Mouse (Mus musculus): ENCODE measurements around the gene Adcy7.
A peak's percentile ranks its signal among the peaks of the same experiment; 100 is the strongest.

Adcy7 gene

DNA sequence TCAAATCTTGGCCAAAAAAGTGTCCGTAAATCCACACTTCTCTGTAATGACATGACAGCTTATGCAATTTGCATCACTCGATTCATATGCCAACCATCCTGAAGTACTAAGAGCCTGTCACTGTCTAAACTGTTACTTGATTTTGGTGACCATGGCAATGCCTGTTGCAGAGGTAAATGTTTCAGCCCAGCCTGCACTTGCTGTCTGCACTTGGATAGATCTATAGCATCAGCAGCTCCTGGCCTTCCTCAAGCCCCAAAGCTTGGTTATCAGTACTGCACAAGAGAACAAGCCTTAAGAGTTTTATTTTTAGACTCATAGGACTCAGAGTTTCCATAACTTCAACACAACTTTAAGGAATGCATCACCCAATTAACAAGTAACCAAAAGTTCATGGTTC, 62.2 kb downstream of the Adcy7 start:
- DNase-seq (ENCODE audit: low spot score), result no peak

DNA sequence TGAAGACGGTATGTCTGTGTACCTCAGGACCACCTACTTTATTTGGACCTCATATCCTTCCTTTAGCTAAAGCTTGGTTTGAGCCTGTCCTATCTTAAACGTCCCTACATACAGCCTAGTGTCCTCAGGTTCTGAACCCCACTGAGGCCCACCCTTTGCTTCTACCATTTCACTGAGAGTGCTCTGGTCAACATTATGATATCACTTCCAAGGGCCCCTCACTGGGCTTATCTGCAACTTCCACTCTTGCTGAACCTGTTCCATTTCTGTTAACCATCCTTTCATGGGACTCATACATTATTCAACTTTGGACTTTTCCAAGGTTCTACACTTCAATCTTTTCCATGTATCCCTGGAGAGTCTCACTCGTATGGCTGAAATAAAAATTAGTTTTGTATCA, 62.8 kb downstream of the Adcy7 start:
- no peak for DNase-seq (ENCODE audit: low spot score)

DNA sequence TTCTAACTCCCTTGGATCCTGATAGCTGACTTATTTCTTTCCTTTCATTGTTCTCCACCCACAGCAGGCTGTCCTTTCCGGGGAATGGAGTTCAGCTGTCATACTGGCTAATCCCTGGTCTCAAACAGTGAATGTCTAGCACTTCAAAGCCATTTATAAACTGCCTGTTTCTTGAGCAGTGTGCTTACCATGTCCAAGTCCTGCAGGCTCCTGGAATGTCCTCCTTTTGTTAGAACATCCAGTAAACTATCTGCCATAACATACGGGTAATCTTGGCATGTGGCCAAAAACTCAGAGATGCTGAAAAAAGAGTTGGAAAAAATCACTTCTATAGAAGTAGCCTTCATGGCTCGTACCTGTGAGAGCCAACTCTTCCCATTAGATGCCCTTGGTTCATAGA, 67.0 kb downstream of the Adcy7 start:
- DNase-seq (ENCODE audit: low spot score), result no peak

DNA sequence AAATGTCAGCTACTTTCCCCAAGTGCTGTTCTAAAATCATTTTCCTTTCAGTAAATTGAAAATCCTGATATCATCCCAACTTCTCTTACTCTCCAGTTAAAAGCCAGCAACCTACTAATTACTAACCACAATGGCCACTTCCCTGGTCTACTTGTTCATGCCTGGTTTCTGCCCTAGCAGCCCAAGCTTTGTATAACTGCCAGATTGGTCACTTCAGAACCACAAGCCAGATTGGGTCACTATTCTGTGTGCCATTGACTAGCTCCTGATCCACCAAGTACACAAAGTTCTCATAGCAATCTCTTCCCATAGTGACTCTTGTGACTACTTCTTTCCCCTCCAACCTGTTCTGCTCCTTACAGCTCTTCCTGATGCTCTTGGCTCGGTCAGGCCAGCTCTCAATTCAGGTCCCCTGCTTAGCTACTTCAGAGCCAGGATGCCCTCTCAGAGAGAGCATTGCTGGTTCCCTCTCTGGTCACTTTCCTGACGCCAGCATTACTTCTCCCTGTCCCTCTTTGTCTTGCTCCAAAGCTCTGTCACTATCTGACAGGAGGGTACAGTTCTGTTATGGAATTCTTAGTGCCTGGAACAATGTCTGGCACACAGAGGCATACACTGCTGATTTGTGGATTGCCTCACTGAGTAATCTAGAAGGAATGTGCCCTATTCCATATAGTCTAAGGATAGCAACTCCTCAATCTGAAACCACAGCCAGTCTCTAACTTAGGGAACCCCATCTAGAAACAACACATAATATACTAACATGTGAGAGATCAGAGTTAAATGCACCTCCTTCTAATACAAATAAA, 67.9 kb downstream of the Adcy7 start:
- no peak for DNase-seq (ENCODE audit: low spot score)

DNA sequence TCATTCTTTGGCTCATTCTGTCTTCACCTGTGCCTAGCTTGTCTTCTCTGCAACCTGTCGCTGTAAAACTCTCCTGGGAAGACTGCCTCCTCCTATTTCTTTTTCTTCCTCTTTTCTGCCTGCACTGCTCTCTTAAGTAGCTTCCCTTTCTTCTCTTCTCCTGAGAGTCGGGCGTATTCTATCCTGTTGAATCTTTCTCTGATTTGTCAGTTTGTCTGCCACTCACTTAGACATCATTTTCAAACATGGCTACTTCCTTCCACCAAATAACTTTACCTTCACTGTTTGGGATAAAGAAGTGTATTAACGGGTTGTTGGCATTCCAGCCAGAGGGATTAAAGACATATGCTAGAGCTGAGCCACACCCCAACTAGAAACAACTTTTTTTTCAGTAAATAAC, 69.8 kb downstream of the Adcy7 start:
- no peak for DNase-seq (ENCODE audit: low spot score)

DNA sequence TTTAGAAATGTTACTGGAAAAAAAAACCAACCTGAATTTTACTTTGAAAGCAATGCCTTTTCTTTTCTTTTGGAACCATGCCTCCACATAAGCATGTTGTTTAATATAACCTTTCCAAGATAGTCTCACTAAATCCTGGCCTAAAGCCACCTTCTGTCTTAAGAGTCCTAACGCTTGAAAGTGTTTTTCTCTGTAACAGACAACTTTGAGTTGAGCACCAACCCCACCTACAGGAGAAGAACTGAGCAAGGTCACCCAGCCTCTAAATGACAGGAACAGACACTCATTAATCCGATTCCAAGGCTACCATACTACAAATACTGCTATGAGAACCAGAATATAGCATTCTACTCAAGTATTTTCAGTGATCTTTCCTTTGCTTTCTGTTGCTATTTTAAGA, 76.8 kb downstream of the Adcy7 start:
- no peak for DNase-seq (ENCODE audit: low spot score)

DNA sequence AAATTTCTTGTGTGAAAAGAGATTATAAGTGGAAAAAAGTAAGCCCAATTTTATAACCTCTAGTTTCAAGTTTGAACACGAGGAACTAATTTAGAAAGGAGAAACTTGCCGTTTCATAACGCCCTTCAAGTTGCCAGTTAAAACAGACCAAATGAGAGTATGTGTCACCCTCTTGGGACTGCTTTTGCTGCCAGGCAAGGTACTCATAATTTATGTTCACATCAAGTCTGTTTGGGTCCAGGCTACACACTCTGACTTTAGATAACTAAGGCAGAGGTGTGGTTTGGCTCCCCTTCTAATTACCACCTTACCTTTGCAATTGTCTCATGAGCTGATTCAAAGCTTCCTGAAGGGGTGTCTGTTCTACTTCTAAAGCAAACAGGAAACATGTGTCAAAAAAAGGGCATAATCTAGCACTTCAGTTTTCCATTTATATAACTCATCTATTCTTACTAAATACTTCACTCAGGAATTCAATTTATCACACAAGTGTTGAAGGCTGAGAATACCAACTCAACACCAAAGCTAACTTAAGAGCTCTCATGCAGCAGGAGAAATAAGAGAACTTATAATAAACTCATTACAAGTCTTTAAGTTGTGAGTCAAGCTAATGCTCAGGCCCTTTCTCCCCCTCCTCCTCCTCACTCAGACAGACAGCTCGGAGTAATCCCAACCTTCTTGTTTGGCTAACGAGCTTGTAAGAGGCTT, 85.2 kb downstream of the Adcy7 start:
- DNase-seq (ENCODE audit: low spot score), result no peak

- no peak for DNase-seq (ENCODE audit: low spot score)
These were observed 85.7 kb downstream of the Adcy7 start for GRCm38 (mm10) chr8:88357946-88358345.

DNA sequence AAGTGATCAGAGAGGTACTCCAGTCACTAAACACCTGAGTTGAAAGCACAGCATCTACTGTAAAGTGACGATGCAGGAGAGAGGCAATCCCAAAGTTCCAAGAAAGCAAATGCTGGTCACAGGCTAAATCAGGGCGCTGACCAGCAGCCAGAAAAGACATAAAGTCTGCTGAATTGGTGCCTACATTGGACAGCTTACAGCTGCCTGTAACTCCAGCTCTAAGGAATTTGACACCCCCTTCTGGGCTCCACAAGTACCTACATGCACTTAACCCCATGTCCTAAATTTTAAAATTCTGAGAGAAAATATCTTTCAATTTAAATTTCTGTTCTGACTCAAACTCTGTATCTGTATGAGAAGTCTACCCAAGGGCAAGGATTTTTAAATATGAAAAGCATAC, 87.8 kb downstream of the Adcy7 start:
- DNase-seq (ENCODE audit: low spot score), result peak; percentile 36

GRCm38 (mm10) chr8:88361044-88361707, 89.0 kb downstream of the Adcy7 start:
- DNase-seq (ENCODE audit: low spot score), result peak; percentile 44

DNA sequence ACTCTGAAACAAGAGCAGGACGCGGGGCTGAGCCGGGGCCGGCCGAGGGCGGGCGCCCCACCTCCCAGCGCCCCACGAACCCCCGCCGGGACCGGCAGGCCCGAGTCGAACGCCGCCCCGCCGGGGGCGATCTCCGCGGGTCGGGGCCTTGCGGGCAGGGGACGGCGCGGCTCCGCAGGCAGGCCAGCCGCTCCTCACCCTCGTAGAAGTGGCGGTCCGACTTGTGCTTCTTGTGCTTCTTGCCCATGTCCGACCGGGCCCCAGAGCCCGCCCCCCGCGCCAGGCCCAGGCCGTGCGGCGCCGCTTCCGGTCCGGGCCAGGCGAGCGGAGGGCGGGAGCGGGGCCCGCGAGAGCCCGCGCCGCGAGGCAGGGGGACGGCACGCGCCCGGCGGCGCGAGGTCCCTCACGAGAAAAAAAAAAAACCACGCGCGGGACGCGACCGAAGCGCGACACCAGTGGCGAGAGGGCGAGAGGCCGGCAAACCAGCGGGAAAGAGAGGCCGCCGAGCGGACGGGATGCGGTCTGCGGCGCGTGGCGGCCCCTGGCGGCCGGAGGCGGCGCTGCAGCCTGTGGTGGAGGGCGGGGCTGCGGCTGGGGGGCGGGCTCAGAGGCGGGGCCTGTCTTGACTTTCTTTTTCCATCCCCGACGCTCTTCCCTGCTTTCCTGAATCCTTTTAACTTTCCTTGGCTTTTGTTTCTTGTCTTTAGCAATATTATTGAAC, 89.7 kb downstream of the Adcy7 start, which contains the start of gene Brd7:
Brd7 (minus strand) TSS at position 487 of the 721 bp plus-strand sequence.
- peak; percentile 83 for DNase-seq (ENCODE audit: low spot score)

DNA sequence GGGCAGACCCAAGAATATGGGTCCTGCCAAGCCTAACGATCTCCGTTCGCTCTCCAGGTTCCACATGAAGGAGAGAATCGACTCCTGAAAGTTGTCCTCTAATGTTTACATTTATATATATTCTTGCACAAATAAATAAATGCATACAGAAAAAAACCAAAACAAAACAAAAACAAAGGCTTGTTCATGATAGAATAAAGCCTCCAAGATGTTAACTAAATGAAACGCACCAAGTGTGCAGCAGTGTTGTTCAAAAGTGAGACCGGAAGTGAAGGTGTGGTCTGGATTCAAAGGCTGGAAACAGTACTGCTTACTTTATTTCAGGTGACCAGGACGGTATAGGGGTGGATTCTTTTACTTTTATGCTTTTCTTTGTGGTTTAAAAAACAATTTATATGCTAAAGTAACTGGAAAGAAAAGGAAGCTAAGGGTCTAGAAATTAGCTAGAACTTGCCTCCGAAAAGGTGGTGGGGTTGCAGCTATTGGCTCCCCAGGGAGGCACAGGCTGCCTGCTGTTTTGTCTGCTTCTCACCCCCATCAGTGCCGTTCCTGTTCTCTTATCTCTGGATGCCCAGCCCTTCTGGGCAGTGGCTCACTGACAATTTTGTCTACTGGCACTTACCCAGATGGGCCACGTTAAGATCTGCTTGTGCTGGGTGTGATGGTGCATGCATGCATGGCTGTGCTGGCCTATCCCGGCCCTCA, 90.4 kb downstream of the Adcy7 start:
- DNase-seq (ENCODE audit: low spot score), result no peak

DNA sequence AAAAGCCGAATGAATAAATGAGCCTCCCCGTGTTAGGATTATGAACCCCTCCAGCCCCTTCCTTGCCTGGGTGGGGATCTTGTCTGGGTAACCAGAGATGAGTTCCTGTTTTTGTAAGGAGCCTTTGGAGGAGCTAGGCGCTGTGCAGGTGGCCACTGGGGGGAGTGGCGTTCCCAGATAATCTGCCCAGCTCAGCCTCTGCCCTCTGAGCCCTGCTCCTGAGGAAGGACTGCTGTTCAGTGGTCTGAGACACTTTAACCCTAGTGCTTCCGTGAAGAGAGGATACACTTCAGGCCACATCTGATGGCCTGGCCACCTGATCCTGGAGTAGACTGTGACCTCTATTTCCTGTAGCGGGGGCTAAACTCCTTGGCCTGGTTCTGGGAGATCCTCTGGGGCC, 97.0 kb downstream of the Adcy7 start:
- DNase-seq (ENCODE audit: low spot score), result peak; percentile 75

DNA sequence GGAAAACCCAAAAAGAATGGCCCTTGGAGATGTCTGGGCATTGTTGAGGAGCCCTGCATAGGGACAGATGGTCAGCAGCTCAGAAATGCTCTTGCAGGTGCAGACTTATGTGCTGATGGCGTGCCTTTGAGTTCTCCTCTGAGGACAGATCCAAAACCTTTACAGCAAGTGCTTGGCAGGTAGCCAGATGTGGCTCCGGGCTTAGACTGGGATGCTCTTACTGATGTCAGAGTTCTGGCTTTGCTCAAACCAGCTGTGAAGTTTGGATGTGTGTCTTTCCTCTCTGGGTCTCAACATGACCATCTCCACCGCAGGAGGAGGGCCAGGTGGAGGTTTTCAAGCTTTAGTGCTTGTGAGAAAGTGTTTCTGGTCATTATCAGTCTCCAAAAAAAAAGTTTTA, 97.6 kb downstream of the Adcy7 start:
- DNase-seq (ENCODE audit: low spot score), result no peak

- no peak for DNase-seq (ENCODE audit: low spot score)
These were observed 99.3 kb downstream of the Adcy7 start for GRCm38 (mm10) chr8:88371522-88371921.

- DNase-seq (ENCODE audit: low spot score), result peak; percentile 20
These were observed 104.8 kb downstream of the Adcy7 start for GRCm38 (mm10) chr8:88376836-88377582.
